Mouse (Mus musculus) MEL (cell line): Measurements from ENCODE around the gene Zmiz1. TPM values are rescaled to one million over a fixed set of nuclear protein-coding genes. Genes with fewer than 3 reads are reported as not detected.

Experiments
- DNase-seq: peaks from one replicate; pipeline ENCODE4 v3.0.0; 2011; ENCODE audit warnings: low read depth, low spot score
- H3K27ac ChIP-seq: 2 replicates; pipeline ENCODE4 v1.5.1; 2012; ENCODE audit warnings: low read depth, mild to moderate bottlenecking, control low read depth, low read length, moderate library complexity; ENCODE audit not compliant: control insufficient read depth
- H3K27me3 ChIP-seq, 2 experiments: fragments of 150-350 bp in 1 of 2; sonication (generic) in 1 of 2; 2 replicates each; pipeline ENCODE4 v1.6.1; 2012; ENCODE audit warnings: low read length in 2 of 2, mild to moderate bottlenecking in 2 of 2, improper control_type of control experiment in 1 of 2, moderate library complexity in 1 of 2; ENCODE audit not compliant: insufficient read depth in 2 of 2, control insufficient read depth in 1 of 2
- H3K36me3 ChIP-seq, 2 experiments: 2 replicates each; pipeline ENCODE4 v1.6.1; 2012 to 2014; ENCODE audit warnings: low read length in 2 of 2, improper control_type of control experiment in 1 of 2, inconsistent platforms in 1 of 2, mild to moderate bottlenecking in 1 of 2; ENCODE audit not compliant: insufficient read depth in 2 of 2, control insufficient read depth in 1 of 2
- H3K4me1 ChIP-seq, 2 experiments: fragments of 150-350 bp in 1 of 2; sonication (generic) in 1 of 2; 2 replicates each; pipeline ENCODE4 v1.6.1; 2012; ENCODE audit warnings: low read length in 2 of 2, improper control_type of control experiment in 1 of 2, mild to moderate bottlenecking in 1 of 2; ENCODE audit not compliant: insufficient read depth in 2 of 2, control insufficient read depth in 1 of 2
- H3K4me3 ChIP-seq, 2 experiments: fragments of 150-350 bp in 1 of 2; sonication (generic) in 1 of 2; 2 replicates each; pipeline ENCODE4 v1.5.1; 2012; ENCODE audit warnings: low read depth in 2 of 2, low read length in 2 of 2, mild to moderate bottlenecking in 2 of 2, moderate library complexity in 2 of 2, control low read depth in 1 of 2, improper control_type of control experiment in 1 of 2; ENCODE audit not compliant: control insufficient read depth in 1 of 2, insufficient read depth in 1 of 2
- H3K79me2 ChIP-seq: 2 replicates; pipeline ENCODE4 v1.6.1; 2012; ENCODE audit warnings: mild to moderate bottlenecking, low read length, moderate library complexity; ENCODE audit not compliant: control insufficient read depth, poor library complexity, insufficient read depth
- H3K9ac ChIP-seq: 2 replicates; pipeline ENCODE4 v1.6.1; 2012; ENCODE audit warnings: low read depth, mild to moderate bottlenecking, control low read depth, low read length, moderate library complexity; ENCODE audit not compliant: control insufficient read depth, poor library complexity, severe bottlenecking
- H3K9me3 ChIP-seq: fragments of 150-350 bp; sonication (generic); replicated peaks from 2 replicates; pipeline ENCODE4 v1.6.1; 2012; ENCODE audit warnings: mild to moderate bottlenecking, low read length, improper control_type of control experiment, moderate library complexity; ENCODE audit not compliant: insufficient read depth
- CHD1 ChIP-seq: IDR thresholded peaks from 2 replicates; pipeline ENCODE4 v1.6.1; 2012; ENCODE audit warnings: low read depth, mild to moderate bottlenecking, inconsistent platforms, low read length, improper control_type of control experiment
- CHD2 ChIP-seq: IDR thresholded peaks from 2 replicates; pipeline ENCODE4 v1.6.1; 2011; ENCODE audit warnings: low read length, improper control_type of control experiment
- CTCF ChIP-seq, 3 experiments: IDR thresholded peaks in 2 of 3; conservative IDR thresholded peaks in 1 of 3; 2 replicates each; pipeline ENCODE4 v1.5.1; 2011 to 2012; ENCODE audit warnings: low read length in 3 of 3, low read depth in 2 of 3, mild to moderate bottlenecking in 2 of 3, improper control_type of control experiment in 1 of 3, inconsistent platforms in 1 of 3, mixed read lengths in 1 of 3, moderate library complexity in 1 of 3; ENCODE audit not compliant: control insufficient read depth in 1 of 3, insufficient read depth in 1 of 3, poor library complexity in 1 of 3, severe bottlenecking in 1 of 3
- E2F4 ChIP-seq: IDR thresholded peaks from 2 replicates; pipeline ENCODE4 v1.6.1; 2011; ENCODE audit warnings: low read depth, low read length, improper control_type of control experiment, borderline replicate concordance
- ELF1 ChIP-seq: IDR thresholded peaks from 2 replicates; pipeline ENCODE4 v1.6.1; 2014; ENCODE audit warnings: low read depth, mild to moderate bottlenecking, inconsistent platforms, low read length, improper control_type of control experiment, moderate library complexity
- EP300 ChIP-seq, 2 experiments: IDR thresholded peaks; 2 replicates each; pipeline ENCODE4 v1.6.1; 2011; ENCODE audit warnings: improper control_type of control experiment in 2 of 2, low read length in 2 of 2, low read depth in 1 of 2, mild to moderate bottlenecking in 1 of 2
- GABPA ChIP-seq: IDR thresholded peaks from 2 replicates; pipeline ENCODE4 v1.6.1; 2012; ENCODE audit warnings: low read depth, mild to moderate bottlenecking, inconsistent platforms, low read length, improper control_type of control experiment, moderate library complexity
- GATA1 ChIP-seq: IDR thresholded peaks from 2 replicates; pipeline ENCODE4 v1.6.1; 2011; ENCODE audit warnings: low read depth, low read length, improper control_type of control experiment
- JUND ChIP-seq: IDR thresholded peaks from 2 replicates; pipeline ENCODE4 v1.6.1; 2011; ENCODE audit warnings: low read depth, mild to moderate bottlenecking, improper control_type of control experiment, low read length
- MAZ ChIP-seq: IDR thresholded peaks from 2 replicates; pipeline ENCODE4 v1.6.1; 2012; ENCODE audit warnings: low read depth, mild to moderate bottlenecking, inconsistent platforms, low read length, improper control_type of control experiment
- MEF2A ChIP-seq: IDR thresholded peaks from 2 replicates; pipeline ENCODE4 v1.6.1; 2014; ENCODE audit warnings: low read depth, mild to moderate bottlenecking, inconsistent platforms, low read length, improper control_type of control experiment; ENCODE audit not compliant: poor library complexity, insufficient replicate concordance, severe bottlenecking; ENCODE audit errors: extremely low read depth
- MXI1 ChIP-seq: IDR thresholded peaks from 2 replicates; pipeline ENCODE4 v1.6.1; 2011; ENCODE audit warnings: mild to moderate bottlenecking, low read depth, low read length, improper control_type of control experiment
- NELFE ChIP-seq: IDR thresholded peaks from 2 replicates; pipeline ENCODE4 v1.6.1; 2011; ENCODE audit warnings: low read depth, low read length, improper control_type of control experiment
- NRF1 ChIP-seq: IDR thresholded peaks from 2 replicates; pipeline ENCODE4 v1.6.1; 2014; ENCODE audit warnings: low read depth, mild to moderate bottlenecking, inconsistent platforms, low read length, improper control_type of control experiment, moderate library complexity; ENCODE audit not compliant: poor library complexity, insufficient read depth, severe bottlenecking
- POLR2AphosphoS5 ChIP-seq: IDR thresholded peaks from 2 replicates; pipeline ENCODE4 v1.6.1; 2012; ENCODE audit warnings: low read depth, borderline replicate concordance, mild to moderate bottlenecking, inconsistent platforms, low read length, moderate library complexity, mixed read lengths
- RCOR1 ChIP-seq: IDR thresholded peaks from 2 replicates; pipeline ENCODE4 v1.6.1; 2012; ENCODE audit warnings: low read depth, mild to moderate bottlenecking, inconsistent platforms, low read length, improper control_type of control experiment
- SIN3A ChIP-seq: IDR thresholded peaks from 2 replicates; pipeline ENCODE4 v1.6.1; 2012; ENCODE audit warnings: low read length, improper control_type of control experiment, inconsistent platforms
- SMC3 ChIP-seq: IDR thresholded peaks from 2 replicates; pipeline ENCODE4 v1.6.1; 2011; ENCODE audit warnings: low read depth, low read length, improper control_type of control experiment
- TAL1 ChIP-seq: IDR thresholded peaks from 2 replicates; pipeline ENCODE4 v1.6.1; 2012; ENCODE audit warnings: mild to moderate bottlenecking, inconsistent platforms, low read length, moderate library complexity, mixed read lengths
- UBTF ChIP-seq: IDR thresholded peaks from 2 replicates; pipeline ENCODE4 v1.6.1; 2012; ENCODE audit warnings: low read depth, mild to moderate bottlenecking, inconsistent platforms, low read length, improper control_type of control experiment, moderate library complexity, borderline replicate concordance; ENCODE audit not compliant: insufficient read depth
- USF2 ChIP-seq, 2 experiments: IDR thresholded peaks; 2 replicates each; pipeline ENCODE4 v1.6.1; 2011 to 2012; ENCODE audit warnings: improper control_type of control experiment in 2 of 2, low read length in 2 of 2, borderline replicate concordance in 1 of 2, inconsistent platforms in 1 of 2, low read depth in 1 of 2, mild to moderate bottlenecking in 1 of 2; ENCODE audit not compliant: insufficient read depth in 1 of 2
- ZC3H11A ChIP-seq: IDR thresholded peaks from 2 replicates; pipeline ENCODE4 v1.6.1; 2012; ENCODE audit warnings: low read depth, mild to moderate bottlenecking, inconsistent platforms, low read length, improper control_type of control experiment
- ZMIZ1 ChIP-seq: IDR thresholded peaks from 2 replicates; pipeline ENCODE4 v1.6.1; 2012; ENCODE audit warnings: low read depth, mild to moderate bottlenecking, inconsistent platforms, low read length, improper control_type of control experiment, moderate library complexity
- polyA plus RNA-seq, 2 experiments: library from polyadenylated mRNA; stranded (reverse) in 1 of 2; unstranded in 1 of 2; fragments of >175 nt in 1 of 2; fragments of >200 nt in 1 of 2; gene quantifications; 2 replicates each; pipeline versions ENCODE4 v1.2.1 to v1.2.4; 2012; ENCODE audit warnings: low replicate concordance in 2 of 2, low read depth in 1 of 2; ENCODE audit not compliant: insufficient read length in 2 of 2, insufficient read depth in 1 of 2, missing spikeins in 1 of 2
- total RNA-seq: library from RNA; depleted of rRNA; stranded (reverse); fragments of 300-350 nt; gene quantifications from 2 replicates; pipeline ENCODE4 v1.2.3, GENCODE M21; 2012

Zmiz1 gene
- total and polyA plus RNA-seq, 3 experiments, result 2.7 to 19.9 TPM; not detected in 1

DNA sequence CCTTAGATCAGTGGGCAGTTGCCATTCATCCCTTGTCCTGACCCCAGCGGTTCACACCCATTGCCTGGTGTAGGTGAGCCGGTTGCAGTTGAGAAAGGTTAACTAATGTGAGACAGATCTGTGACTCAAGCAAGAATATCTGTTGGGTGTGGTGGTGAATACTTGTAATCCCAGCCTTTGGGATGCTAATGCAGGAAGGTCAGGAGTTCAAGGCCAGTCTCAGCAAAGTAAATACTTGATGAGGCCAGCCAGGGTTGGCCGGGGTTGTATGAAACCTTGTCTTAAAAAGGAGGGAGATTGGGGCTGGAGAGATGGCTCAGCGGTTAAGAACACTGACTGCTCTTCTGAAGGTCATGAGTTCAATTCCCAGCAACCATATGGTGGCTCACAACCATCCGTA, 132.0 kb downstream of the Zmiz1 start:
- no peak for TF ChIP-seq EP300 (IDR thresholded peaks at IDR 0.05; ENCODE audit: low read depth in 1 of 2, low read length in 2 of 2)
- no peak for TF ChIP-seq TAL1
- TF ChIP-seq MXI1, result no peak
- no peak for TF ChIP-seq GATA1
- no peak for TF ChIP-seq USF2 (IDR thresholded peaks at IDR 0.05; ENCODE audit: borderline replicate concordance in 1 of 2, insufficient read depth in 1 of 2, low read depth in 1 of 2, low read length in 2 of 2)
- no peak for TF ChIP-seq SMC3
- no peak for TF ChIP-seq NRF1
- no peak for TF ChIP-seq E2F4
- no peak for TF ChIP-seq MEF2A
- TF ChIP-seq NELFE, result no peak
- TF ChIP-seq ZC3H11A, result no peak
- no peak for TF ChIP-seq JUND
- no peak for TF ChIP-seq UBTF
- TF ChIP-seq CHD1, result no peak
- TF ChIP-seq ZMIZ1, result no peak
- no peak for TF ChIP-seq POLR2AphosphoS5
- TF ChIP-seq MAZ, result no peak
- TF ChIP-seq ELF1, result no peak
- Histone ChIP-seq H3K9me3 (no peaks in the 10 kb centered on the region), H3K79me2 (no peaks in the 10 kb centered on the region), H3K4me1 (no peaks in the 10 kb centered on the region), H3K27ac (no peak overlapping the region), H3K4me3 (no peak overlapping the region), H3K9ac (no peak overlapping the region), H3K27me3 (no peaks in the 10 kb centered on the region), H3K36me3 (no peaks in the 10 kb centered on the region)
- DNase-seq, result no peak

DNA sequence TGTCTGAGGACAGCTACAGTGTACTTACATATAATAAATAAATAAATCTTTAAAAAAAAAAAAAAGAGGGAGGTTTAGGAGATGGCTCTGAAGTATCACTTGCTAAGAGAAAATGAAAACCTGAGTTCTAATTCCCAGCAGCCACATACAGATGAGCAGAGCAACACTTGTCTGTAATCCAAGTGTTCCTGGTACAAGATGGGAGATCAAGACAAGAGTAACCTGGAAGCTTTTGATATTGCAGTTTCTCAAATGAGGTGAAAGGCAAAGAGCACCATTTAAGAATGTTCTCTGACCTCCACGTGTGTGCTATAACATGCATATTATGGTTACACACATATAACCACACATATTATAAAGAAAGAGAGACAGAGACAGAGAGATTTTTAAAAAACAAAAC, 132.4 kb downstream of the Zmiz1 start:
- Histone ChIP-seq H3K4me3 (no peak overlapping the region), H3K9me3 (no peaks in the 10 kb centered on the region), H3K27ac (no peak overlapping the region), H3K36me3 (no peaks in the 10 kb centered on the region), H3K9ac (no peak overlapping the region), H3K79me2 (no peaks in the 10 kb centered on the region), H3K4me1 (no peaks in the 10 kb centered on the region), H3K27me3 (no peaks in the 10 kb centered on the region)
- TF ChIP-seq SIN3A (no peak), RCOR1 (no peak), GABPA (no peak), CTCF (IDR thresholded peaks at IDR 0.05 in 2 of 3, conservative IDR thresholded peaks at IDR 0.05 in 1 of 3; ENCODE audit: control insufficient read depth in 1 of 3, insufficient read depth in 1 of 3, low read depth in 2 of 3, low read length in 3 of 3, poor library complexity in 1 of 3, severe bottlenecking in 1 of 3) (no peak), CHD2 (no peak)
- DNase-seq, result no peak
